Comparison of ENCODE assay signal across 7 mouse cellular contexts in the genomic region with DNA sequence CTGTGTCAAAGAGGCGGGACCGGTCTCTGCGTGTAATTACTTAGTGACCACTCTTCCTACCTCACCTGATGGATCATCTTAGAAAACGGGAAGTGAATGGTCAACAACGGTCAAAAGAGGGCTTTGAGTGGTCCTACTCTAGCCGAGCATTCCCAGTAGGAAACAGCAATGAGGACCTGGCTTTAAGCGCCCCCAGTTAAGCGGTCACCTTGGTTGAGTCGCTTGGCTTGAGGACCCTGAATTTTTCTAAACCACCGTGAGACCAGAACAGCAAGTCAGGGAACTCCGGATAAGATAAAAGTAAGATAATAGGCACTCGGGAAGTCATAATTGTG. TPM values are rescaled to one million over a fixed set of nuclear protein-coding genes. Genes with fewer than 3 reads are reported as not detected.
DNase-seq lines count a peak whose midpoint lies in the region; ATAC-seq and TF ChIP-seq lines count a peak whose summit lies in the region.

No protein-coding gene starts in this region.

- peak overlapping the region; percentile 98 for H3K4me3 ChIP-seq in megakaryocyte, embryonic 14.5 days (replicated peaks)
- peak overlapping the region; percentile 70 for H3K4me3 ChIP-seq in forebrain, embryonic 14.5 days (ENCODE audit: low read depth, low read length)
- peak overlapping the region; percentile 80 for H3K4me3 ChIP-seq in limb, embryonic 14.5 days (replicated peaks; ENCODE audit: low read length)
- H3K4me3 ChIP-seq in stomach, embryonic 14.5 days (ENCODE audit: low read depth, low read length), result peak overlapping the region; percentile 71

- peak overlapping the region; percentile 57 for H3K4me2 ChIP-seq in forebrain, embryonic 14.5 days (ENCODE audit: low read length)
- peak overlapping the region; percentile 79 for H3K4me2 ChIP-seq in limb, embryonic 14.5 days (replicated peaks; ENCODE audit: low read depth, low read length, severe bottlenecking)
- peak overlapping the region; percentile 57 for H3K4me2 ChIP-seq in stomach, embryonic 14.5 days (replicated peaks; ENCODE audit: low read depth, low read length)

- peaks cover 4% of the 10 kb centered on the region for H3K36me3 ChIP-seq in megakaryocyte, embryonic 14.5 days (replicated peaks; ENCODE audit: low read length)
- no peaks in the 10 kb centered on the region for H3K36me3 ChIP-seq in forebrain, embryonic 14.5 days (ENCODE audit: control insufficient read depth, insufficient read depth, low read length)
- H3K36me3 ChIP-seq in limb, embryonic 14.5 days (ENCODE audit: control insufficient read depth, insufficient read depth, low read length), result no peaks in the 10 kb centered on the region
- no peaks in the 10 kb centered on the region for H3K36me3 ChIP-seq in stomach, embryonic 14.5 days (ENCODE audit: control insufficient read depth, insufficient read depth, low read length)

- TF ChIP-seq POLR2A in limb, embryonic 14.5 days (IDR thresholded peaks at IDR 0.05; ENCODE audit: borderline replicate concordance, extremely low read depth, insufficient read depth, insufficient read length), result no peak

- no peaks in the 10 kb centered on the region for H3K9me3 ChIP-seq in megakaryocyte, embryonic 14.5 days
- no peaks in the 10 kb centered on the region for H3K9me3 ChIP-seq in forebrain, embryonic 14.5 days (replicated peaks; ENCODE audit: control insufficient read depth, low read length)
- H3K9me3 ChIP-seq in limb, embryonic 14.5 days (ENCODE audit: control insufficient read depth, low read length), result no peaks in the 10 kb centered on the region
- H3K9me3 ChIP-seq in stomach, embryonic 14.5 days (ENCODE audit: control insufficient read depth, low read depth, low read length), result no peaks in the 10 kb centered on the region

- H3K27ac ChIP-seq in forebrain, embryonic 14.5 days (ENCODE audit: low read depth, low read length), result peak overlapping the region; percentile 95; the same call in 1 of the 2 replicates
- H3K27ac ChIP-seq in limb, embryonic 14.5 days (replicated peaks; ENCODE audit: low read depth, low read length), result no peak overlapping the region
- peak overlapping the region; percentile 84; the same call in 1 of the 2 replicates for H3K27ac ChIP-seq in stomach, embryonic 14.5 days (ENCODE audit: low read length)

- peaks cover 33% of the 10 kb centered on the region for H3K4me1 ChIP-seq in megakaryocyte, embryonic 14.5 days
- no peaks in the 10 kb centered on the region for H3K4me1 ChIP-seq in forebrain, embryonic 14.5 days (ENCODE audit: control insufficient read depth, insufficient read depth, low read length)
- 0 out of 2 replicates have a peak, but pooled peaks cover 4% of the 10 kb centered on the region for H3K4me1 ChIP-seq in limb, embryonic 14.5 days (ENCODE audit: control insufficient read depth, insufficient read depth, low read length)
- no peaks in the 10 kb centered on the region for H3K4me1 ChIP-seq in stomach, embryonic 14.5 days (ENCODE audit: control insufficient read depth, insufficient read depth, low read length)

- ATAC-seq in megakaryocyte, adult 5-6 weeks (ENCODE audit: poor library complexity, severe bottlenecking), result no peak; the same call in 1 of the 2 replicates
- ATAC-seq in forebrain, embryonic 14.5 days, result no peak
- no peak; the same call in 1 of the 2 replicates for ATAC-seq in limb, embryonic 14.5 days (ENCODE audit: low FRiP score, low read depth)
- no peak for ATAC-seq in stomach, embryonic 14.5 days (ENCODE audit: insufficient number of reproducible peaks, insufficient read depth, low FRiP score, low read depth)

- no peaks in the 10 kb centered on the region for H3K27me3 ChIP-seq in megakaryocyte, embryonic 14.5 days (replicated peaks)
- H3K27me3 ChIP-seq in forebrain, embryonic 14.5 days (replicated peaks; ENCODE audit: control insufficient read depth, insufficient read depth, low read length), result no peaks in the 10 kb centered on the region
- H3K27me3 ChIP-seq in limb, embryonic 14.5 days (ENCODE audit: control insufficient read depth, insufficient read depth, low read length), result no peaks in the 10 kb centered on the region
- no peaks in the 10 kb centered on the region for H3K27me3 ChIP-seq in stomach, embryonic 14.5 days (ENCODE audit: control insufficient read depth, insufficient read depth, low read length)

- WGBS in forebrain, embryonic 14.5 days, result 4% methylated on average over 12 of the region's 12 CpGs
- WGBS in limb, embryonic 14.5 days, result 6% methylated on average over 12 of the region's 12 CpGs
- 2% methylated on average over 12 of the region's 12 CpGs for WGBS in stomach, embryonic 14.5 days

- DNase-seq in forebrain, embryonic 14.5 days (ENCODE audit: low spot score), result no peak
- no peak for DNase-seq in limb, embryonic 14.5 days (ENCODE audit: low spot score)
- no peak for DNase-seq in retina, postnatal 1 day
- no peak for DNase-seq in spleen, postnatal 14 days (ENCODE audit: low spot score in 2 of 2)

- peak overlapping the region; percentile 92 for H3K9ac ChIP-seq in forebrain, embryonic 14.5 days (ENCODE audit: low read length)
- peak overlapping the region; percentile 98 for H3K9ac ChIP-seq in limb, embryonic 14.5 days (ENCODE audit: low read depth, low read length, severe bottlenecking)
- H3K9ac ChIP-seq in stomach, embryonic 14.5 days (replicated peaks; ENCODE audit: low read depth, low read length), result peak overlapping the region; percentile 82; the same call in 1 of the 2 replicates

RNA-seq across cellular contexts. Expression of gene Galc, which starts 0.2 kb away (rescaled TPM):
- 0.93 and 2.9 TPM in 2 replicates for polyA plus RNA-seq in megakaryocyte, embryonic 14.5 days (2012; ENCODE audit: insufficient read depth, low replicate concordance)
- total RNA-seq in megakaryocyte, adult 5-6 weeks (2015), result 21.2 and 25.5 TPM in 2 replicates
- total RNA-seq in megakaryocyte, adult 5-6 weeks (2017), result 8.3 and 17.8 TPM in 2 replicates
- polyA plus RNA-seq in forebrain, embryonic 14.5 days (2014; fragmentation: Nextera tagmentation; extraction: Ambion mirVana), result 9.7 and 10.8 TPM in 2 replicates
- polyA plus RNA-seq in limb, embryonic 14.5 days (2012; rRNA removed), result 14.4 and 16.0 TPM in 2 replicates
- polyA plus RNA-seq in limb, embryonic 14.5 days (2014; fragmentation: Nextera tagmentation; extraction: Ambion mirVana), result 7.2 and 9.9 TPM in 2 replicates
- polyA plus RNA-seq in stomach, embryonic 14.5 days (2014; fragmentation: Nextera tagmentation; extraction: Ambion mirVana), result 9.2 and 9.3 TPM in 2 replicates

RNA-seq across cellular contexts. Expression of gene Gpr65, which starts 8.9 kb away (rescaled TPM):
- polyA plus RNA-seq in megakaryocyte, embryonic 14.5 days (2012; ENCODE audit: insufficient read depth, low replicate concordance), result 0.18 TPM in 1 of 2 replicates, not detected in the other
- total RNA-seq in megakaryocyte, adult 5-6 weeks (2015), result 89.4 and 94.3 TPM in 2 replicates
- 93.1 and 96.4 TPM in 2 replicates for total RNA-seq in megakaryocyte, adult 5-6 weeks (2017)
- 0.10 and 0.27 TPM in 2 replicates for polyA plus RNA-seq in forebrain, embryonic 14.5 days (2014; fragmentation: Nextera tagmentation; extraction: Ambion mirVana)
- 2.4 and 2.5 TPM in 2 replicates for polyA plus RNA-seq in limb, embryonic 14.5 days (2012; rRNA removed)
- polyA plus RNA-seq in limb, embryonic 14.5 days (2014; fragmentation: Nextera tagmentation; extraction: Ambion mirVana), result 2.6 and 4.1 TPM in 2 replicates
- polyA plus RNA-seq in stomach, embryonic 14.5 days (2014; fragmentation: Nextera tagmentation; extraction: Ambion mirVana), result 2.0 and 2.5 TPM in 2 replicates
